In genomic region chr11:98357396-98358160, GRCm38 (mm10) we compare ENCODE assay signal across 8 mouse cellular contexts. TPM values are rescaled to one million over a fixed set of nuclear protein-coding genes. Genes with fewer than 3 reads are reported as not detected.
DNase-seq lines count a peak whose midpoint lies in the region; TF ChIP-seq lines count a peak whose summit lies in the region.

No protein-coding gene starts in this region.

- H3K9ac ChIP-seq in liver, adult 2 months (ENCODE audit: low read depth, low read length), result peak overlapping the region; percentile 72

- H3K4me1 ChIP-seq in liver, adult 2 months (ENCODE audit: control insufficient read depth, insufficient read depth, low read length), result peaks cover 25% of the 10 kb centered on the region
- H3K4me1 ChIP-seq in forebrain, embryonic 10.5 days, result peaks cover 73% of the 10 kb centered on the region
- H3K4me1 ChIP-seq in limb, embryonic 10.5 days, result peaks cover 55% of the 10 kb centered on the region

- H3K9me3 ChIP-seq in forebrain, embryonic 10.5 days, result no peaks in the 10 kb centered on the region
- H3K9me3 ChIP-seq in limb, embryonic 10.5 days (replicated peaks), result no peaks in the 10 kb centered on the region

- peak overlapping the region; percentile 87 for H3K4me2 ChIP-seq in myocyte (ENCODE audit: low read depth)

- peaks cover 36% of the 10 kb centered on the region; the same call in 1 of the 2 replicates for H3K79me2 ChIP-seq in liver, adult 2 months (ENCODE audit: control insufficient read depth, insufficient read depth, low read length)
- peaks cover 28% of the 10 kb centered on the region for H3K79me2 ChIP-seq in myocyte (ENCODE audit: control insufficient read depth, insufficient read depth)

- H3K4me3 ChIP-seq in liver, adult 2 months (ENCODE audit: insufficient read depth, low read depth, low read length), result peak overlapping the region; percentile 56
- H3K4me3 ChIP-seq in forebrain, embryonic 10.5 days, result peak overlapping the region; percentile 81
- H3K4me3 ChIP-seq in limb, embryonic 10.5 days, result peak overlapping the region; percentile 79
- H3K4me3 ChIP-seq in myocyte, result peak overlapping the region; percentile 68

- H3K27ac ChIP-seq in liver, adult 2 months (replicated peaks; ENCODE audit: insufficient read depth, low read depth, low read length), result peak overlapping the region; percentile 82
- H3K27ac ChIP-seq in forebrain, embryonic 10.5 days, result peak overlapping the region; percentile 93
- peak overlapping the region; percentile 90 for H3K27ac ChIP-seq in limb, embryonic 10.5 days

- TF ChIP-seq POLR2A in liver, adult 2 months (IDR thresholded peaks at IDR 0.05; ENCODE audit: extremely low read depth, insufficient read depth, low read length), result no peak
- no peak for TF ChIP-seq POLR2A in myocyte (IDR thresholded peaks at IDR 0.05; ENCODE audit: insufficient read length, low read depth)

- no peaks in the 10 kb centered on the region for H3K36me3 ChIP-seq in liver, adult 2 months (ENCODE audit: control insufficient read depth, insufficient read depth, low read length)
- H3K36me3 ChIP-seq in forebrain, embryonic 10.5 days (replicated peaks), result no peaks in the 10 kb centered on the region
- H3K36me3 ChIP-seq in limb, embryonic 10.5 days, result peaks cover 5% of the 10 kb centered on the region; the same call in 1 of the 2 replicates
- no peaks in the 10 kb centered on the region for H3K36me3 ChIP-seq in myocyte (ENCODE audit: control insufficient read depth, insufficient read depth)

- intact Hi-C loops in left cerebral cortex, postnatal 4 days (cut with DNase I), result no loop called here

- 9% methylated on average over 13 of the region's 13 CpGs for WGBS in liver, adult 2 months
- 10% methylated on average over 13 of the region's 13 CpGs for WGBS in forebrain, embryonic 10.5 days
- 9% methylated on average over 13 of the region's 13 CpGs for WGBS in limb, embryonic 10.5 days

- TF ChIP-seq CTCF in liver, adult 2 months (IDR thresholded peaks at IDR 0.05; ENCODE audit: low read depth, low read length), result 0 out of 2 replicates have a peak, but pooled peaks have one; percentile 2

- no peaks in the 10 kb centered on the region for H3K27me3 ChIP-seq in liver, adult 2 months (ENCODE audit: control insufficient read depth, insufficient read depth, low read length)
- peaks cover 47% of the 10 kb centered on the region for H3K27me3 ChIP-seq in forebrain, embryonic 10.5 days (ENCODE audit: poor library complexity, severe bottlenecking)
- peaks cover 37% of the 10 kb centered on the region for H3K27me3 ChIP-seq in limb, embryonic 10.5 days (ENCODE audit: low read depth, poor library complexity, severe bottlenecking)
- H3K27me3 ChIP-seq in myocyte (ENCODE audit: control insufficient read depth, insufficient read depth, insufficient read length), result peaks cover 5% of the 10 kb centered on the region

- peak overlapping the region; percentile 76 for H3ac ChIP-seq in myocyte (ENCODE audit: control insufficient read depth, insufficient read length)

- DNase-seq in liver, adult 2 months (ENCODE audit: extremely low read depth, low read depth, low spot score), result no peak
- no peak for DNase-seq in liver
- no peak for DNase-seq in forebrain, embryonic 10.5 days (ENCODE audit: extremely low spot score, low spot score)
- DNase-seq in limb, embryonic 10.5 days (ENCODE audit: low spot score), result no peak
- no peak for DNase-seq in left cerebral cortex, postnatal 4 days
- DNase-seq in cerebellum, adult 8-10 months, result no peak
- no peak for DNase-seq in layer of hippocampus, postnatal 36 days

TF ChIP-seq in myocyte, 11 proteins besides CTCF, POLR2A, EP300 and RAD21:
- TF ChIP-seq MYOD1 (IDR thresholded peaks at IDR 0.05; ENCODE audit: control insufficient read depth in 1 of 3, insufficient read length in 2 of 3, low read depth in 2 of 3) (no peak), MYOG (IDR thresholded peaks at IDR 0.05; ENCODE audit: control insufficient read depth in 1 of 3, insufficient read depth in 1 of 3, insufficient read length in 2 of 3, low read depth in 2 of 3) (no peak), MAX (IDR thresholded peaks at IDR 0.05; ENCODE audit: low read depth) (no peak), SRF (IDR thresholded peaks at IDR 0.05; ENCODE audit: control insufficient read depth, insufficient read length, low read depth) (no peak), TCF12 (IDR thresholded peaks at IDR 0.05; ENCODE audit: insufficient read depth, poor library complexity, severe bottlenecking) (no peak), REST (IDR thresholded peaks at IDR 0.05; ENCODE audit: insufficient read depth, insufficient read length) (no peak), TCF3 (IDR thresholded peaks at IDR 0.05; ENCODE audit: insufficient read length, low read depth) (no peak), POLR2AphosphoS2 (IDR thresholded peaks at IDR 0.05; ENCODE audit: insufficient read length, low read depth) (no peak), USF1 (IDR thresholded peaks at IDR 0.05; ENCODE audit: low read depth) (no peak), CEBPB (IDR thresholded peaks at IDR 0.05; ENCODE audit: insufficient read depth, poor library complexity, severe bottlenecking) (no peak), E2F4 (IDR thresholded peaks at IDR 0.05; ENCODE audit: insufficient read depth) (no peak)

RNA-seq across cellular contexts. Expression of gene Stard3, which starts 0.6 kb away (rescaled TPM):
- 11.9 and 17.2 TPM in 2 replicates for total RNA-seq in liver, adult 2 months (2014; rRNA removed)
- 30.0 and 41.1 TPM in 2 replicates for polyA plus RNA-seq in liver, adult 2 months (2012; rRNA removed)
- 39.8 and 41.0 TPM in 2 replicates for polyA plus RNA-seq in forebrain, embryonic 10.5 days (2016; fragmentation: Nextera tagmentation; extraction: Ambion mirVana)
- polyA plus RNA-seq in limb, embryonic 10.5 days (2016; fragmentation: Nextera tagmentation; extraction: Ambion mirVana), result 37.8 and 41.3 TPM in 2 replicates
- 25.8 TPM for polyA plus RNA-seq in myocyte (2012; fragmentation: generic; extraction: Trizol)
- total RNA-seq in left cerebral cortex, postnatal 4 days (2021), result 10 to 100 TPM; 21.3 to 26.0 TPM
- total RNA-seq in layer of hippocampus, postnatal 36 days (2021), result 10 to 100 TPM; 31.3 to 34.5 TPM

RNA-seq across cellular contexts. Expression of gene Ppp1r1b, which starts 9.4 kb away (rescaled TPM):
- total RNA-seq in liver, adult 2 months (2014; rRNA removed), result 0.55 and 0.87 TPM in 2 replicates
- 2.8 and 4.3 TPM in 2 replicates for polyA plus RNA-seq in liver, adult 2 months (2012; rRNA removed)
- 0.23 and 0.41 TPM in 2 replicates for polyA plus RNA-seq in forebrain, embryonic 10.5 days (2016; fragmentation: Nextera tagmentation; extraction: Ambion mirVana)
- 0.13 TPM in 2 replicates for polyA plus RNA-seq in limb, embryonic 10.5 days (2016; fragmentation: Nextera tagmentation; extraction: Ambion mirVana)
- not detected for polyA plus RNA-seq in myocyte (2012; fragmentation: generic; extraction: Trizol)
- total RNA-seq in left cerebral cortex, postnatal 4 days (2021), result 10 to 100 TPM; 52.3 to 53.4 TPM
- total RNA-seq in layer of hippocampus, postnatal 36 days (2021), result 10 to 100 TPM; 48.8 to 50.8 TPM

RNA-seq across cellular contexts. Expression of gene Tcap, which starts 26.0 kb away (rescaled TPM):
- total RNA-seq in liver, adult 2 months (2014; rRNA removed), result 3.5 TPM in 1 of 2 replicates, not detected in the other
- 0.10 and 0.16 TPM in 2 replicates for polyA plus RNA-seq in liver, adult 2 months (2012; rRNA removed)
- 0.15 TPM in 1 of 2 replicates, not detected in the other for polyA plus RNA-seq in forebrain, embryonic 10.5 days (2016; fragmentation: Nextera tagmentation; extraction: Ambion mirVana)
- 0.16 and 0.40 TPM in 2 replicates for polyA plus RNA-seq in limb, embryonic 10.5 days (2016; fragmentation: Nextera tagmentation; extraction: Ambion mirVana)
- 131 TPM for polyA plus RNA-seq in myocyte (2012; fragmentation: generic; extraction: Trizol)
- under 1 TPM; 0.56 to 0.64 TPM for total RNA-seq in left cerebral cortex, postnatal 4 days (2021)
- 1 to 10 TPM in 1 of 2 experiments, under 1 TPM in 1; 0.83 to 1.4 TPM for total RNA-seq in layer of hippocampus, postnatal 36 days (2021)

RNA-seq across cellular contexts. Expression of gene Neurod2, which starts 28.1 kb away (rescaled TPM):
- total RNA-seq in liver, adult 2 months (2014; rRNA removed), result not detected in 2 replicates
- polyA plus RNA-seq in liver, adult 2 months (2012; rRNA removed), result not detected in 2 replicates
- 0.14 TPM in 1 of 2 replicates, not detected in the other for polyA plus RNA-seq in forebrain, embryonic 10.5 days (2016; fragmentation: Nextera tagmentation; extraction: Ambion mirVana)
- polyA plus RNA-seq in limb, embryonic 10.5 days (2016; fragmentation: Nextera tagmentation; extraction: Ambion mirVana), result not detected in 2 replicates
- polyA plus RNA-seq in myocyte (2012; fragmentation: generic; extraction: Trizol), result not detected
- 100 to 1,000 TPM; 125 to 133 TPM for total RNA-seq in left cerebral cortex, postnatal 4 days (2021)
- total RNA-seq in layer of hippocampus, postnatal 36 days (2021), result 100 to 1,000 TPM; 156 to 162 TPM

RNA-seq across cellular contexts. Expression of gene Pnmt, which starts 28.7 kb away (rescaled TPM):
- total RNA-seq in liver, adult 2 months (2014; rRNA removed), result 1.7 TPM in 1 of 2 replicates, not detected in the other
- not detected in 2 replicates for polyA plus RNA-seq in liver, adult 2 months (2012; rRNA removed)
- polyA plus RNA-seq in forebrain, embryonic 10.5 days (2016; fragmentation: Nextera tagmentation; extraction: Ambion mirVana), result not detected in 2 replicates
- 0.61 TPM in 1 of 2 replicates, not detected in the other for polyA plus RNA-seq in limb, embryonic 10.5 days (2016; fragmentation: Nextera tagmentation; extraction: Ambion mirVana)
- 2.2 TPM for polyA plus RNA-seq in myocyte (2012; fragmentation: generic; extraction: Trizol)
- total RNA-seq in left cerebral cortex, postnatal 4 days (2021), result 1 to 10 TPM in 1 of 2 experiments, not detected in 1; 1.0 TPM
- total RNA-seq in layer of hippocampus, postnatal 36 days (2021), result not detected

Comparison
In these comparisons a context has a peak if more than half of its experiments do, and no peak if none do; other contexts are left out.
1. RNA of gene Tcap, which starts 26.0 kb away (polyA plus RNA-seq): 131 TPM in myocyte (single experiment); 0.16 to 0.40 TPM in limb, embryonic 10.5 days, 0.15 TPM in forebrain, embryonic 10.5 days and 0.10 to 0.16 TPM in liver, adult 2 months; every median in the first group is over 10 times any median in the second.
2. Peak in every context shown above with its lines, with median percentiles within 50 percentile points of each other: H3K27ac ChIP-seq and H3K4me3 ChIP-seq.